Mouse (Mus musculus) midbrain, embryonic 15.5 days (tissue): ENCODE results near the gene Slc7a11. TPM values are rescaled to one million over a fixed set of nuclear protein-coding genes. Genes with fewer than 3 reads are reported as not detected.

Experiments
- ATAC-seq: fragments of 200-750 bp; cut with Nextera tagmentation; replicated peaks from 2 replicates; pipeline ENCODE4 v1.8.0; 2017; ENCODE audit warnings: moderate TSS enrichment
- H3K27ac ChIP-seq: fragments of 300-500 bp; sonication (generic); 2 replicates; pipeline ENCODE4 v1.5.1; 2015; ENCODE audit warnings: mild to moderate bottlenecking, inconsistent platforms
- H3K27me3 ChIP-seq: fragments of 300-500 bp; sonication (generic); replicated peaks from 2 replicates; pipeline ENCODE4 v1.6.1; 2015; ENCODE audit warnings: inconsistent platforms
- H3K36me3 ChIP-seq: fragments of 300-500 bp; sonication (generic); replicated peaks from 2 replicates; pipeline ENCODE4 v1.6.1; 2015; ENCODE audit warnings: inconsistent platforms
- H3K4me1 ChIP-seq: fragments of 300-500 bp; sonication (generic); 2 replicates; pipeline ENCODE4 v1.6.1; 2015; ENCODE audit warnings: inconsistent platforms
- H3K4me2 ChIP-seq: fragments of 300-500 bp; sonication (generic); 2 replicates; pipeline ENCODE4 v1.6.1; 2015; ENCODE audit warnings: inconsistent platforms, mild to moderate bottlenecking, moderate library complexity
- H3K4me3 ChIP-seq: fragments of 300-500 bp; sonication (generic); 2 replicates; pipeline ENCODE4 v1.5.1; 2015; ENCODE audit warnings: mild to moderate bottlenecking, inconsistent platforms
- H3K9ac ChIP-seq: fragments of 300-500 bp; sonication (generic); 2 replicates; pipeline ENCODE4 v1.6.1; 2015; ENCODE audit warnings: mild to moderate bottlenecking, inconsistent platforms
- H3K9me3 ChIP-seq: fragments of 300-500 bp; sonication (generic); 2 replicates; pipeline ENCODE4 v1.6.1; 2016; ENCODE audit warnings: inconsistent platforms
- WGBS: fragments of 180-500 bp; shearing (Covaris S2); methylation state at CpG from one replicate; pipeline ENCODE4 v1.1.7; 2015; ENCODE audit warnings: mixed read lengths; 5-methylcytosine and 5-hydroxymethylcytosine counted together
- polyA plus RNA-seq: library from polyadenylated mRNA; unstranded; fragments of >200 nt; fragmentation: Nextera tagmentation; extraction: Ambion mirVana; gene quantifications from 2 replicates; pipeline ENCODE4 v1.2.1, GENCODE M21; 2015

The Slc7a11 gene
- polyA plus RNA-seq, 1 experiment from 2014 or later, result 2.2 TPM

DNA sequence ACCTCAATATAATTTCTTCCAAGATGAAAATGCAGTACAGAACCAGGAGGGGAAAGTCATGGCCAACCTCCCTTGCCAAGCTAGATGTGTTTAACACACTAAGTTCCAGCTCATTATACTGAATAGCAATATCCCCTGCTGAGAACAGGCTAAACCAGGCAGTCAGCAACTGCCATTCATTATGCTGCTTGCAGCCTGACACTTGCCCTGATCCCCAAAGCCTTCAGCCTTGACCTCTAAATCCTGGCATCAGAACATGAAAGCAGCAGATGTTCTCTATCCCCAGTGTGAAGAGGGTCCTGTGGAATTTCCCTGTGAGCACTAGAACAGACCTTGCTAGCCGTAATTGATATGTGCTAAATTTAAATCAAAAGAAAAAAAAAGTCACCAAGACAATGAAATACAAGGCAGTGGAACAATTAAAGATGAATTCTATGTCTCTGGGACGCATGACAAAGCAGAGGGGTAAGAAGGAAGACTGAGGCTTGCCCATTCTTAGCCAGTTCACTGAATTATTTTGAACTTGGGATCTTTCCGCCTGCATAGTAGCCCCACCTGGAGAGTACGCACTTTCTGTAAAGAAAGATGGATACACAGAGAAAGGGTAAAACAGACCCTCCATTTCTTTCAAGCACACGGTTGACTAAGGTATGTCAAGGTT is 56.7 kb downstream of the Slc7a11 start:
- Histone ChIP-seq H3K9me3 (peaks cover 6% of the 10 kb centered on the region; the same call in 1 of the 2 replicates), H3K36me3 (no peaks in the 10 kb centered on the region), H3K4me1 (peaks cover 14% of the 10 kb centered on the region), H3K4me3 (no peak overlapping the region), H3K4me2 (no peak overlapping the region), H3K27ac (no peak overlapping the region), H3K9ac (no peak overlapping the region), H3K27me3 (no peaks in the 10 kb centered on the region)
- WGBS, result 53% methylated on average over 5 of the region's 5 CpGs
- peak; percentile 53; the same call in 1 of the 2 replicates for ATAC-seq

DNA sequence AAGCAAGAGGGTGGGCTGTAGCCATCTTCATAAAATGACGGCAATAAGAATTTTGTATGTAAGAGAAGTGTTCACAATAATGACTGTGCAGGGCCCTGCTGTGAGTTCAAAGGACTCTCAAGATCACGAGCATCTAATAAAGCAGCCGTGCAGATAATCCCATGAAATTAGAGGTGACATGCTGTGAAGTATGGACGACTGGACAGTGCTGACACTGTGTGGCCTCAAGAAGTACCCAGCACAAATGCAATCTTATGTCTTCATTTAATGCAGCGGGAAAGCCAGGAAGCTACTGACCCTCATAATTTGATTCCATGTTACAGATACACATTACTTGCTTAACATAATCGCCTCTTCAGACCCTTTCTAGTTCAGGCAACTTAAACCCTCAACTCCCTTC is 57.3 kb downstream of the Slc7a11 start:
- no peak for ATAC-seq
- Histone ChIP-seq H3K4me2 (no peak overlapping the region), H3K4me3 (no peak overlapping the region), H3K9ac (no peak overlapping the region), H3K27ac (no peak overlapping the region), H3K4me1 (peaks cover 15% of the 10 kb centered on the region), H3K9me3 (peaks cover 6% of the 10 kb centered on the region; the same call in 1 of the 2 replicates), H3K27me3 (no peaks in the 10 kb centered on the region), H3K36me3 (no peaks in the 10 kb centered on the region)
- WGBS, result 30% methylated on average over 6 of the region's 6 CpGs

DNA sequence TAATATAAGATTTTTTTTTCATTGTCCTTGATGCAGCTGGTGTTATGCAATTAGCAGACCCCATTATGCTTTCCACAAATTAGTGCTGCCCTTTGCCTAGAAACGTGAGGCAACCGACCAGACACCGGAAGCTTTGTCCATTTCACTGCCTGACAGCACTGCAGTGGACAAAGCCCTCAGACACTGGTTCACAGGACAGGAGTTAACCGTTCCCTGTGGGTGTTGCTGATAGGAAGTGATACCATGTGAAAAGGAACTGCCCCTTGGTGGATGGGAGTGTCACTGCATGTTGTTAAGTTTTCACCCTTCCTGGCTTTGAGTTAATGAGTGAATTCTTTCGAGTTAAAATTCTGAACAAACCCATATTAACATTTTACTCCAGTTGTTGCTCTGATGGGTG is 60.7 kb downstream of the Slc7a11 start:
- Histone ChIP-seq H3K4me3 (no peak overlapping the region), H3K27ac (0 out of 2 replicates have a peak overlapping the region, but pooled peaks have one; percentile 38), H3K4me2 (peak overlapping the region; percentile 49; the same call in 1 of the 2 replicates), H3K27me3 (no peaks in the 10 kb centered on the region), H3K9me3 (no peaks in the 10 kb centered on the region), H3K9ac (no peak overlapping the region), H3K36me3 (no peaks in the 10 kb centered on the region), H3K4me1 (peaks cover 15% of the 10 kb centered on the region)
- ATAC-seq, result no peak
- WGBS, result 30% methylated on average over 5 of the region's 5 CpGs

DNA sequence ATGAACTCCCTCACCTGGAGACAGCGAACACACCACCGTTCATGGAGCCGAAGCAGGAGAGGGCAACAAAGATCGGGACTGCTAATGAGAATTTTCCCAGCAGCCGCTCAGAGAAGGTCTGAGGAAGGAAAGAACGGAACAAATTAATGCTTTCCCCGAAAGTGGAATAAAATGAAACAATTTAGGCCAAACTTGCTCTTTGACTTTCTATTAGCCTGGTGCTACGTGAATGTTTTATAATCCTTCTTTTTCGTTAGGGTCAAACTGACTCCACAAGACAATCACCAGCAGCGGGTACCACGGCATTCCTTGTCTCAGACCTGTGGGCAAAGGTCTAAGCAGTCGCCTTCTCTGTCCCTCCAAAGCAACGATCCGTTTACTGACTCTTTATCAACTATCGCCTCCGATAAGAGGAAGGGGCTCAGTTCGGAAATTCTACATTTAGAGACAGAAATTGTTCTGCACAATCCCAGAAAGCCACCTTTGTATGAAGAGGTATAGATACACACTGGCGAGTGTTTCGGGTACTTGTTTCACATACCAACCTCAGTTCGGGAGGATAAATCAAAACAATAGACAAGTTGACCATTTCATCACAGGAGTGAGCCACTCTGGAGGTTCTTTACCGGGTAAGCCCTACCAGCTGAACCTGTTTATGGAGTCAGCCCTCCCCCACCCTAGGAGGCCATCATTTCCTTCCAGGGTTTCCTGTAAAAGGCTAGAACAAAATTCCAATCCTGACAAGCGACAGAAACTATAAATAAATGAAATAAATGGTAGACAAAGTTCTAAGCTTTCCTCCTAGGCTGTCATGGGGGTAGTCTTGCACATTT is 61.3 kb downstream of the Slc7a11 start:
- WGBS, result 30% methylated on average over 22 of the region's 22 CpGs

DNA sequence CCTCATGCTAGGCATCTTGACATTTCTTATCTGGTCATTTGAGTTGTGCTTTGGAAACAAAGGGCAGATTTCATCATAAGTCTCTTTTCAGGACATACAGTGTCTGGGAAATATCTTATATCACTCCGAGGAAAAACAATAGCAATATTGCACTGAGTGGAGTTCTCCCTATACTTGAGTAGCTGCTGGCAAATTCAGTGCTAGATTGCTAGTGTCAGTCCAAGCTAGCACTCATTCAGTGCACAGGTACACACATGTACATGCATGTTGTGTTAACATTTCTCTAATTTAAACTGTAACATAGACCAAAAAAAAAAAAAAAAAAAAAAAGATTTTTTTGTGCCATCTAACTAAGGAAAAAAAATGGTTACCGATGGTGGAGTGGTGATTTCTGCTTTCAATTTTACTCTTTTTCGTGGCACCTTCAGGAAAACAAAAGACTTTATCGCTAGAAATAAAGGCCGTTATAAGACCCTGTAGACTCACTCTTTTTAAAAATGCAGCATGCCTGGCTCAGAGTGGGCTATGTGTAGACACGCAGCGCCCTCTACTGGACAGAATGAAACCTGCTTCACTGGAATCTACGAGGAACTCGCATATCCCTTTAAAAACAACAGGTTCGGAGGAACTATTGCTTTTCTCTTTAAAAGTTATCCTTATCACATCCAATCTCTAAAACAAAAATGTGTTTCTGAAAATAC is 62.1 kb downstream of the Slc7a11 start:
- peak overlapping the region; percentile 36 for H3K4me3 ChIP-seq
- H3K36me3 ChIP-seq, result no peaks in the 10 kb centered on the region
- H3K27me3 ChIP-seq, result no peaks in the 10 kb centered on the region
- H3K4me2 ChIP-seq, result peak overlapping the region; percentile 49
- peaks cover 11% of the 10 kb centered on the region for H3K4me1 ChIP-seq
- WGBS, result 15% methylated on average over 10 of the region's 10 CpGs
- ATAC-seq, result peak; percentile 87
- peak overlapping the region; percentile 26 for H3K9ac ChIP-seq
- H3K9me3 ChIP-seq, result no peaks in the 10 kb centered on the region
- 0 out of 2 replicates have a peak overlapping the region, but pooled peaks have one; percentile 38 for H3K27ac ChIP-seq

More for the DNA sequence above, 61.3 kb downstream of the Slc7a11 start:
- Histone ChIP-seq H3K27me3 (no peaks in the 10 kb centered on the region), H3K36me3 (no peaks in the 10 kb centered on the region), H3K27ac (peak overlapping the region; percentile 38; the same call in 1 of the 2 replicates), H3K4me2 (peak overlapping the region; percentile 49), H3K9me3 (no peaks in the 10 kb centered on the region), H3K4me1 (peaks cover 15% of the 10 kb centered on the region), H3K4me3 (peak overlapping the region; percentile 36), H3K9ac (peak overlapping the region; percentile 26)
- peak; percentile 66 for ATAC-seq

DNA sequence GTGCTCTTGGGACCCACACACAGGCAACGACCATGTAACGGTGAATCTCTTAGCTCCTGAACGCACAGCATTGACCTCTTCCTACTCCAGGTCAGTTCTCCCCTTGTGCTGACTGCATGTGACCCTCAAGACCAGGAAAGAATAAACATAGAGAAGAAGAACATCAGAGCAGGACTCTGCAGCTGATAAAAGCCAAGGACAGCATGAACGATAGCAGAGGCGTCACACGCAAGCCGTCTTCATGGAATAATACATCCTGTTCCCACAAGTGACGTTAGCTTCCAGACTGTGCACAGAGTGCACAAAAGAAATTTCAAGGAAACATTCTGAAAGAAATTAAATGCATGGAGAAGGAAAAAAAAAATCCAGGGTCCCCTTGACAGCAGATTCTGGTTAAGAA is 63.5 kb downstream of the Slc7a11 start:
- ATAC-seq, result no peak
- H3K4me3 ChIP-seq, result no peak overlapping the region

DNA sequence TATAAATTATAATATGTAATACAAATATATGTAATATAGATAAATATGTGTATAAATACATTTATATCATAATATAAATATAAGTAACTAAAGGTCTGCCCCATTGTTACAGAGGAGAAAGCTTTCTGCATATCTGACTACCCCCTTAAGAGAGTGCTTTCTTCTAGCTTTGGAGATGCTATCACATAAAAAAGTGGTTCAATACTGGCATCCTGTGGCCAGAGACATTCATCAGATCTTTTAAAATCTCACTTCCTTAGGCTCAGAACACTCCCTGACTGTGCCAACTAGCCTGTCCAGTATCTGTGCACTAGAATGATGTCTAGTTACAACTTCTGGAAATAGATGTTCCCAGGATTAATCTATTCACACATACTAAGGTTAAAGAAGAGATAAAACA is 67.9 kb downstream of the Slc7a11 start:
- no peak overlapping the region for H3K9ac ChIP-seq
- no peaks in the 10 kb centered on the region for H3K9me3 ChIP-seq
- H3K27ac ChIP-seq, result no peak overlapping the region
- no peak overlapping the region for H3K4me3 ChIP-seq
- no peaks in the 10 kb centered on the region for H3K27me3 ChIP-seq
- H3K4me2 ChIP-seq, result no peak overlapping the region
- no peaks in the 10 kb centered on the region for H3K4me1 ChIP-seq
- peak; percentile 66 for ATAC-seq
- no peaks in the 10 kb centered on the region for H3K36me3 ChIP-seq

More for the DNA sequence above, 63.5 kb downstream of the Slc7a11 start:
- Histone ChIP-seq H3K9ac (no peak overlapping the region), H3K27me3 (no peaks in the 10 kb centered on the region), H3K4me2 (no peak overlapping the region), H3K27ac (no peak overlapping the region), H3K36me3 (no peaks in the 10 kb centered on the region), H3K9me3 (no peaks in the 10 kb centered on the region), H3K4me1 (peaks cover 11% of the 10 kb centered on the region)
- 81% methylated on average over 8 of the region's 8 CpGs for WGBS

DNA sequence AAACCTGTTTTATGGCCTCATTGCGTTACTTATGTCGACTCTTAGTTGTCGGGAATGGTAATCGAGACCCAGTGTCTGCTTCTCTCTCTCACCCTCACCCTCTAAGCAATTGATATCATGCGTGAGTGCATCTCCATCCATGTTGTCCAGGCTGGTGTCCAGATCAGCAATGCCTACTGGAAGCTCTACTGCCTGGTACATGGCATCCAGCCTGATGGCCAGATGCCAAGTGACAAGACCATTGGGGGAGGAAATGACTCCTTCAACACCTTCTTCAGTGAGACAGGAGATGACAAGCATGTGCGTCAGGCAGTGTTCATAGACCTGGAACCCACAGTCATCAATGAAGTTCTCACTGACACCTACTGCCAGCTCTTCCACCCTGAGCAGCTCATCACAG is 73.6 kb downstream of the Slc7a11 start:
- Histone ChIP-seq H3K4me3 (no peak overlapping the region), H3K9me3 (no peaks in the 10 kb centered on the region), H3K9ac (no peak overlapping the region), H3K4me1 (no peaks in the 10 kb centered on the region), H3K27ac (no peak overlapping the region), H3K36me3 (no peaks in the 10 kb centered on the region), H3K4me2 (no peak overlapping the region), H3K27me3 (no peaks in the 10 kb centered on the region)
- ATAC-seq, result no peak
- WGBS, result 95% methylated on average over 6 of the region's 6 CpGs

DNA sequence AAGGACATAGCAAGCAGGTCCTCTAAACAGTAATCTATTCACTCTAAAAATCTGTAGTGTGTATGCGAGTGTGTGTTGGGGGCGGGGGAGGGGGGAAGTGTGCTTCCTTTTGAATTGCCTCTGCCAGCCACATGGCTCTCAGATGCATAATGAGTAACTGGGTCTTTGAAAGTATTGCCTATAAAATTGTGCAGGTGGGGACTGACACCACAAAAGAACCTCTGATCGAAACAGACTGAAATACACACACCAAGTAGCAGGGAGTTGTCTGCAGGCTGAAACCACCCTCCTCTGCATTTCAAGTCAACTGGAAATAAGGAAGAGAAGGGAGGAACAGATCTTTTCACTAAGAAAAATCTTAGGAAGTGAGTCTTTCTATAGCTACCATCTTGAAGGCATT is 76.2 kb downstream of the Slc7a11 start:
- 47% methylated on average over 3 of the region's 3 CpGs for WGBS

DNA sequence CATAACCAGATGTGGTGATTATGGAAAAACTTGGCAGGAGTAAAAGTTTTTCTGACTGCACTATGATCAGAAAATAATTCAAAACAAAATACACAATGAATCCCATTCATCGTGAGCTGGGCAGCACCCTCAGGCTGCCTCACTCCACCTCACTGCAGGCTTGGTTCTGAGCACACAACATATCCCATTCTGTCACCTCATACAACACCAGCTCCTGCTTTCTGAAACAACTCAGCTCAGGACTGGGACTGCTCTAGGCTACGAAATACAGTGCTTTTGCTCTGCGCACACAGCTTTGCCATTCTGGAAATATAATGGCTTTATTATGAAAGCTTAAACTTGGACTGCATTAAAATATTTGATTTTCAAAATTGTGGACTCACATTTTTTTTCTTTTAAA is 79.8 kb downstream of the Slc7a11 start:
- 80% methylated on average over 3 of the region's 3 CpGs for WGBS
- ATAC-seq, result no peak
- no peaks in the 10 kb centered on the region for H3K4me1 ChIP-seq
- H3K4me3 ChIP-seq, result no peak overlapping the region
- H3K36me3 ChIP-seq, result no peaks in the 10 kb centered on the region
- no peak overlapping the region for H3K9ac ChIP-seq
- no peak overlapping the region for H3K4me2 ChIP-seq
- no peak overlapping the region for H3K27ac ChIP-seq
- H3K9me3 ChIP-seq, result no peaks in the 10 kb centered on the region
- no peaks in the 10 kb centered on the region for H3K27me3 ChIP-seq

More for the DNA sequence above, 76.2 kb downstream of the Slc7a11 start:
- Histone ChIP-seq H3K27ac (no peak overlapping the region), H3K4me2 (no peak overlapping the region), H3K9me3 (no peaks in the 10 kb centered on the region), H3K27me3 (no peaks in the 10 kb centered on the region), H3K4me1 (no peaks in the 10 kb centered on the region), H3K9ac (no peak overlapping the region), H3K36me3 (no peaks in the 10 kb centered on the region), H3K4me3 (no peak overlapping the region)
- no peak for ATAC-seq

DNA sequence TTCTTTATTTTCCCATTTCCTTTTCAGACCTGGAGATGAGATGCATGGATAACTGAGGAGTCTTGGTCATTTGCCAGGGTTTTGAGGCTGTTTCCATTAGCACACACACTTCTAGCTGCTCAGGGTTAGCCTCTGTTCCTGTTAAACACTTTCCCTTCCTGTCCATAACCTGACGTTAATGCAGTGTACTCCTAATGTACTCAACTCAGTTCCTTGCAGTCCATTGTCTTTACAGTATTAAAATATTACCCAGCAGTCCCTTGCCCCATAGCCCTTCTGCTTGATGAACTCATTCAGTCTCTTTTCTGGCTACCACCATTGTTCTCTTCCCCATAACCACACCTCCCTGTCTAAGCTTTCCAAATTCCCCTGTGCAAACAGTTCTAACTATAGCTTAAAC is 96.3 kb downstream of the Slc7a11 start:
- 76% methylated on average over 1 of the region's 1 CpGs for WGBS
- Histone ChIP-seq H3K27me3 (no peaks in the 10 kb centered on the region), H3K4me3 (no peak overlapping the region), H3K4me1 (no peaks in the 10 kb centered on the region), H3K9me3 (no peaks in the 10 kb centered on the region), H3K9ac (no peak overlapping the region), H3K27ac (no peak overlapping the region), H3K36me3 (no peaks in the 10 kb centered on the region), H3K4me2 (no peak overlapping the region)
- ATAC-seq, result no peak

DNA sequence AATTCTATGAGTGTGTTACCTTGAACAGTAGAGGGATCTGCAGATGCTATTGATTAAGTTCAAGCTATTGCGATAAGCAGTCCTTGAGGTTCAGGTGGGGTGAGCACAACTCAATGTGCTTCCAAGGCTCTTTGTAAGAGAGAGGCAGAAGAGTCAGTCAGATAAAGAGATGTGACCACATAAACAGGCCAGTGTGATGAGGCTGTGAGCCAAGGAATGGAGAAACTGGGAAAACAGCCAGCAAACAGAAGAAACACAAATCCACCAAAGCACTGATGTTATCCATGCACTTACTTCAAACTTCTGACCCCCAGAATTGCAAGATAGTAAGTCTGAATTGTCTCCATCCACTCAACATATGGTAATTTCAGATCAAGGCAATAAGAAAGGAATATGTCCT is 99.0 kb downstream of the Slc7a11 start:
- WGBS, result 94% methylated on average over 1 of the region's 1 CpGs
- no peak for ATAC-seq

More for the DNA sequence above, 99.0 kb downstream of the Slc7a11 start:
- Histone ChIP-seq H3K4me2 (no peak overlapping the region), H3K36me3 (no peaks in the 10 kb centered on the region), H3K9me3 (no peaks in the 10 kb centered on the region), H3K4me1 (no peaks in the 10 kb centered on the region), H3K9ac (no peak overlapping the region), H3K27me3 (no peaks in the 10 kb centered on the region), H3K27ac (no peak overlapping the region), H3K4me3 (no peak overlapping the region)
